In the genomic region with DNA sequence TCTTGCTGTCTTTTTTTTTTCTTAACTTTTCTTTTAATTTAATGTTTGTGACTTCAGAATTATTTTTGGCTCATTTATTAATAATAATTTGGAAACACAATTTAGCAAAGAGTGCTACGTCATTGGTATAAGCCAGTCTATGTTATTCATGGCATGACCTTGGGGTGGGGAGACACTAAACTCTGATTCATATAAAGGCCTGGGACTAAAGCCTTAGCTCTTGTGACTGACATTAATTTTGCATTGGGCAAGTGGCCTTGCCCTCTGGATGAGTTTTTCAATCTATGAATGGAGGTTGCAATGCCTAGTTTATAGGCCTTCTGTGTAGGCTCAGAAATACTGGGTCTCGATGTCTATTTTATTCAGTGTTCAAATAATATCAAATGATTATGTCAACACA, we compare ENCODE assay signal across 22 mouse cellular contexts.
DNase-seq lines count a peak whose midpoint lies in the region; TF ChIP-seq lines count a peak whose summit lies in the region.
"Had no signal": no experiment of that assay in that cellular context is flagged by ENCODE, and none has a peak within 500 bp of the region (broad histone marks: within the 10 kb centered on the region; RNA-seq: fewer than 3 reads in every experiment).

No protein-coding gene starts in this region.

- TF ChIP-seq POLR2A in heart, adult 2 months (IDR thresholded peaks at IDR 0.05; ENCODE audit: insufficient read depth, low read depth, low read length), result no peak

- H3K4me1 ChIP-seq in heart, adult 2 months (ENCODE audit: control insufficient read depth, insufficient read depth, low read length), result no peaks in the 10 kb centered on the region
- H3K4me1 ChIP-seq: embryonic facial prominence, embryonic 13.5 days; embryonic facial prominence, embryonic 15.5 days; forebrain, embryonic 10.5 days; forebrain, embryonic 12.5 days had no signal

- no peaks in the 10 kb centered on the region for H3K79me2 ChIP-seq in heart, adult 2 months (replicated peaks; ENCODE audit: control insufficient read depth, insufficient read depth, low read length)

- WGBS in heart, adult 2 months, result 84% methylated on average over 2 of the region's 2 CpGs

- intact Hi-C loops in heart, adult 2 months (cut with DNase I), result no loop called here

- H3K27me3 ChIP-seq in heart, adult 2 months (ENCODE audit: control insufficient read depth, insufficient read depth, low read length), result 0 out of 2 replicates have a peak, but pooled peaks cover 1% of the 10 kb centered on the region
- H3K27me3 ChIP-seq: embryonic facial prominence, embryonic 13.5 days; embryonic facial prominence, embryonic 15.5 days; forebrain, embryonic 12.5 days; Patski had no signal

- no peak overlapping the region for H3K4me3 ChIP-seq in heart, adult 2 months
- H3K4me3 ChIP-seq: embryonic facial prominence, embryonic 13.5 days; embryonic facial prominence, embryonic 15.5 days; erythroblast, embryonic 14.5 days; forebrain, embryonic 10.5 days; forebrain, embryonic 12.5 days had no signal

- TF ChIP-seq EP300 in heart, adult 2 months (IDR thresholded peaks at IDR 0.05; ENCODE audit: insufficient read depth, low read depth, low read length), result no peak

- H3K9ac ChIP-seq in heart, adult 2 months (ENCODE audit: low read depth, low read length), result no peak overlapping the region
- H3K9ac ChIP-seq: embryonic facial prominence, embryonic 13.5 days; embryonic facial prominence, embryonic 15.5 days; forebrain, embryonic 12.5 days had no signal

- peak; percentile 42 to 74 for DNase-seq in adrenal gland, adult (ENCODE audit: inconsistent age in 2 of 2, low spot score in 1 of 2)
- DNase-seq in adrenal gland, postnatal 4 days (ENCODE audit: low spot score in 2 of 2), result no peak
- DNase-seq in adrenal gland, adult 8-10 months, result peak; percentile 35
- no peak for DNase-seq in adrenal gland, postnatal 25 days
- peak; percentile 13 for DNase-seq in heart, adult 11 months
- no peak for DNase-seq in heart, adult 2 months
- DNase-seq in adrenal gland, postnatal 36 days, result peak; percentile 44 to 49
- DNase-seq: B cell, adult 2 months; cerebellum, adult 11 months; cerebellum, adult 18-20 months; cerebellum, adult 8-10 months; cerebellum, adult 9-11 months; cerebellum, postnatal 14 days; cerebellum, postnatal 36 days; embryo, embryonic 11 days had no signal

- no peak for TF ChIP-seq CTCF in heart, adult 2 months (IDR thresholded peaks at IDR 0.05)

- no peak overlapping the region for H3K27ac ChIP-seq in heart, adult 2 months
- H3K27ac ChIP-seq: embryonic facial prominence, embryonic 13.5 days; embryonic facial prominence, embryonic 15.5 days; forebrain, embryonic 10.5 days; forebrain, embryonic 12.5 days had no signal

- no peaks in the 10 kb centered on the region for H3K36me3 ChIP-seq in heart, adult 2 months (ENCODE audit: control insufficient read depth, insufficient read depth, low read length)
- H3K36me3 ChIP-seq: embryonic facial prominence, embryonic 13.5 days; embryonic facial prominence, embryonic 15.5 days; forebrain, embryonic 10.5 days; forebrain, embryonic 12.5 days; G1E had no signal

Comparison
In these comparisons a context has a peak if more than half of its experiments do, and no peak if none do; other contexts are left out.
1. DNase-seq: peak in adrenal gland, adult (2 of 2), adrenal gland, adult 8-10 months (single experiment), heart, adult 11 months (single experiment) and adrenal gland, postnatal 36 days (2 of 2); none in adrenal gland, postnatal 4 days (0 of 2), adrenal gland, postnatal 25 days (single experiment) and heart, adult 2 months (0 of 2).